Mouse (Mus musculus) ovary, postnatal 36 days (tissue): ENCODE results near the gene Cript.

Source experiments
- DNase-seq: peaks from one replicate; pipeline ENCODE4 v3.0.0; 2022; ENCODE audit warnings: low spot score, mixed read lengths

Cript gene

DNA sequence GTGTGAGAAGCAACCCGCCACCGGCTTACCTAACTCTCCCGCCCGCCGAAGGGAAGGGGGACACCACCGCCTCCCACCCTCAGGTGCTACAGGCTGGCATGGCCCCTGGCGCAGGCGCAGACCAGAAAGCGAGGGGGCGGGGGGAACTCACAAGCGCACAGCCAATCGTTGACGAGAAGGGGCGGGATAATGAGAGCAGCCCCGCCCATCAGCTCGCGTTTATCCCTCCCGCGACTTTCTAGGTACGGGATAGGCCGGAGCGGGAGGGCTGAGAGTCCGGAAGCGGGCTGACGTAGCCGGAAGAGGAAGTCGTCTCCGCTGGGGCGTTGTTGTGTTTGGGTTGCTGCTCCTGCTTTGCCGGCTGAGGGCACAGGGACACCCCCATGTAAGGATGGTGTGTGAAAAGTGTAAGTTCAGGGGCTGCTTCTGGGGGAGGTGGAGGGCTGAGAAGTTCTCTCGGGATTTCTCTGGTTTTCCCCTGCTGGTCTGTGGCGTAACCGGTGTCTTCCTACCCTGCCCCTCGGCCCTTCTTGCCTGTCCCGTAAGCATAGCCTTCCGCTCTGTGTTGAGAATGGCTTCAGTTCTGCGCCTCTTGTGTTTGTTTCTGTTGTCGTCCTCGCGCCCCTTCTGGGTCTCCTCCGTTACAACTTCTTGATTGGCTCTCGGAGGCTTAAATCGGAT, at the start of gene Cript, which contains the start of gene Pigf:
TSS of gene Cript (plus strand) at position 282 of the 681 bp plus-strand sequence.
TSS of gene Pigf (minus strand) at position 138 of the 681 bp plus-strand sequence.
- DNase-seq = peak; percentile 96

GRCm38 (mm10) chr17:86976387-86976786, 49.0 kb upstream of the Cript start:
- no peak for DNase-seq

- no peak for DNase-seq
Measured at GRCm38 (mm10) chr17:86978496-86978895, 46.9 kb upstream of the Cript start.

- DNase-seq = no peak
Measured at GRCm38 (mm10) chr17:86981205-86981604, 44.1 kb upstream of the Cript start.

DNA sequence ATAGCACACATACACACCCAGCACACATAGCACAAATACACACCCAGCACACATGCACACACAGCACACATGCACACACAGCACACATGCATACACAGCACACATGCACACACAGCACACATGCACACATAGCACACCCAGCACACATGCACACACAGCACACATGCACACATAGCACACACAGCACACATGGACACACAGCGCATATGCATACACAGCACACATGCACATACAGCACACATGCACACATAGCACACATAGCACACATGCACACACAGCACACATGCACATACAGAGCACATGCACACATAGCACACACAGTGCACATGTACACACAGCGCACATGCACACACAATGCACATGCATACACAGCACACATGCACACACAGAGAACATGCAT, 43.6 kb upstream of the Cript start:
- no peak for DNase-seq

GRCm38 (mm10) chr17:86982497-86982896, 42.9 kb upstream of the Cript start:
- no peak for DNase-seq

GRCm38 (mm10) chr17:86986449-86987138, 38.8 kb upstream of the Cript start:
- DNase-seq = no peak

GRCm38 (mm10) chr17:86988161-86988560, 37.2 kb upstream of the Cript start:
- DNase-seq = no peak

DNA sequence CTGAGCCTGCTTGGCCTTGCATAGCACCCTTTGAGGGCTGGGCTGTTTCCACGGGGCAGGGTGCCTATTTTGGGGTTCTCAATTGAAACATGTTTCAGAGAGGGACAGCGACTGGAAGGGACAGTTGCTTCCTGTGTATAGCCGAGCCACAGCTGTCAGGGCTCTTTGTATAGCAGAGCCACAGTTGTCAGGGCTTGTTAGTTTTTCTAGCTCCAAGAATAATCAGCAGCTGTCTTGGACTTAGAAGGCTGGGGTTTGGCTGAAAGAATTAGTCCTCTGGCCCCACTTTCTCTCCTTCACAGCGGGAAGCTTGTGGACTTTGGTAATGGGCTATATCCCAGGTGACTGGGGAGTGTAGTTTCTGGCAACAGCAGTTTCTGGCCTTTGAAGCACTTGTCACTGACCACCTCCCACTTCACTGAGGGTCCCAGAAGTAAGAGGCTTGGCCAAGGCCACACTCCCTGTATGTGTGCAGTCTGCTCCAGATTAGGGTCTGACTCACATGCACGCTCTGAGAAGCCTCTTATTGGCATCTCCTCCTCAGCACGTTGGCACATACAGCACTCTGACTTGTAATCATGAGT, 36.7 kb upstream of the Cript start:
- DNase-seq = no peak

GRCm38 (mm10) chr17:86991306-86991705, 34.0 kb upstream of the Cript start:
- no peak for DNase-seq

DNA sequence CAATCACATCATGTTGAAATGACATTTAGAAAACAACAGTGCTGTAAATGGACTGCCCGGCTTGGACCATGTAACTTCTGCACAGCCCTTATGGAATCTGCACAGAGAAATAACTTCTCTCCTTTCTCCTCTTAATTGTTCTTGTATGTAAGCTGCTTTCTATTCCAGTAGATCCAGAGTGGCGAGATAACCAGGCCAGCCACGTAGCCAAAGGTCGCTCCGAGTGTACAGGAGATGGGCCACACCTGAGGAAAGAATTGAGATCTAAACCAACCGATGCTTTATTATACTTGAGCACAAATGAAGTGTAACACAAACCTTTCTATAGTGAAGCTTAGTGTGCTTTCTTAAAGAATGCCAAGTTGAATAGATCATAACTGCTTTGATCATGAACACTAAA, 28.0 kb upstream of the Cript start:
- no peak for DNase-seq

- no peak for DNase-seq
Measured at GRCm38 (mm10) chr17:87008950-87009349, 16.4 kb upstream of the Cript start.

DNA sequence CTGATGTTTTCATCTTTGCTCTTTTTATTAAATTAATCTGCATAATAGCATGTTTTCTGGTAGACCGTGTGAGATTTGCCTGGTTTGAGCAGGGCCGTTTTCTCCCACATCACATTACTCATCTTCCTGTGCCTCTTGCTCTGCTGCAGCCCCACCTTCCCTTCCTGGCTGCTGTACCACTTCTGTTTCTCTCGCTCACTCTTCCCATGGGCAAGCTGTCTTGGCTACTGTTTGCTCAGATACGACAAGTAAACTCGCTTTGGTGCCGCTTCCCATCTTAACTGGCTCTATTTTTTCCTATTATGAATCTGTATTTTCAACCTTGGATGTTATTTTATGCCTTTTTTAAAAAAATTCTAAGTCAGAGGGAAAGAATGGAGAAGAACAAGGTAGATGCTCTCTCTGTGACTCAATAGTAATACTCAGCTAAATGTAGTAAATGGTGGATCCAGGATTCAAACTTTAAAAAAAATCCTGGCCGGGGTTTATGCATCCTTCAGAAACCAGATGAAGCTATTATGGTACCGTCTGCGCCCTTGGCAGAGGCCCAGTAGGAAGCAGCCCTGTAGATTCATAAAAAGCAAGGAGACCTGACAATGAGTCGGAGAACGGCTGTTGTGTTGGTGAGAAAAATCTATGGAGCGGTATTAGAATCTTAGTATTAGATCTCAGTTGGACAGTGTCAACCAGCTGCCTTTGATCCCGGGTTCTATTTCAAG, 13.9 kb upstream of the Cript start:
- DNase-seq = no peak

- no peak for DNase-seq
Measured at GRCm38 (mm10) chr17:87019692-87020091, 5.7 kb upstream of the Cript start.

DNA sequence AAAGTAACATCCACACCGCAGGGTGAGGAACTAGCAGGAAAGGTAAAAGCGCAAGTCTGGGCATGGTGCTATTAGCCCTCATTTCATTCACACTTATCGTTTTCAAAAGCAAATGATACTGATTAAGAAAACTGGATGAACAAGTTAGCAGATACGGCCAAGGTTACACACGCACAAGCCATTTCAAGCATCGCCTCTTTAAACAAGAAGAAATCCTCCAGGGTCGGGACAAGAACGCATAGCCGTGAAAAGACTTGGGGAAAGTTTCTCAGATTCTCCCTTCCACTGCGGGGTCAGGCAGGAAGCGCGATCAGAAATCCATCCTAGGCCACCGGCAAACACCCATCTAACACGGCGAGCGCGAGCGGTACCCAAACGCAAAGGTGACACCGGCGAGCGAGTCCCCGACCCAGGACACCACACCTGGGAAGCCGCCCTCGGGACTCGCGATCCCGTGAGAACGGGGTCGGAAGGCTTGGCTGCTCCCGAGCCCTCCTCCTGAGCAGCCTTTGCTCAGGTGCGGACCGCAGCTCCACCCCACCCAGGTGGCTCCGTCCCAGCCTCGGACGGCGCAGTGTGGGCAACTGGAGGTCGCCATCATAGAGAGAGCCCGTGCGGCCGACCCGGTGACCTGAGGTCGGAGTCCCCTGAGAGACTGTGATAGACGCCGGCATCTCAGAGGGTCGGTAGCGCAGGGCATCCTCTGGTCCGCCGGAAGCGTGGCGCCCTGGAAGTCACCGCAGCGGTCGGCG, 683 bp upstream of the Cript start:
- no peak for DNase-seq

DNA sequence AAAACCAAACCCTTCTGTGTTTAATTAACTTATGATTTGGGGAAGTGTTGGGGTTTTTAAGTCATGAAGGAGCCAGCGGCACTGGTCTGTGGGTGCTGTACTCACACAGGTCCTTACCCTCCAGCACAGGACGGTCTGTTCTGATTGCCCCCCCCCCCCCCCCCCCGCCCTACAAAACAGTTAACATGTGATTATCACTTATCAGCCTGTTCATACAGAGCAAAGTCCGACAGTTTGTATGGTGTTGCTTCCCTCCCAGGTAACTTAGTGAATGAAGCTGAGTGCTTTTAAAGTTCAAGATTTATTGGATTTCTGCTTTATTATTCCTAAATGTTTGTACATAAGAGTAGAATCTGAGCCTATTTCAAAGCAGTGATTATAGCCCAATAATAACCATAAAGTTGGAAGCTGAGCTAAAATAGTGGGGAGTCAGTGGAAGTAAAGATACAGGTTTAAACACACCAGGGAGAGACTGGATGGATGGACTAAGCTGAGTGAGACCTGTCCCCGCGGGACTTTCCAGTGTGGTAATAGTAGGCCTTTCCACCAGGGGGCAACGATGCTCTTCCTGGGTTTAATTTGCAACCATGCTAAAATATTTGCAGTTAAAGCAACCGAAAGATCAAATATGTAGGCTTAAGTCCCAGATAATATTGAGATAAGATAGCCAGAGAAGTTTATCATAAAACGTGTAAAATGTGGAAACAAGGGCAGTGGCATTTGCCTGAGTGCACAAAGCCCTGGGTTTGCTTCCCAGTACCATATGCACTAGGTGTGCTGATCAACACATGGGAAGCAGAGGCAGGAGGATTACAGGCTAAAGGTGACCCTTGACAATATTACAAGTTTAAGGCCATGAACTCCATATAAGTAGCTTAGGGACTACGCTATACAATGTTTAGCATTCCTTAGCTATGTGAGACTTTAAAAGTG, 11.1 kb downstream of the Cript start:
- no peak for DNase-seq

- DNase-seq = no peak
Measured at GRCm38 (mm10) chr17:87038496-87038895, 13.1 kb downstream of the Cript start.

DNA sequence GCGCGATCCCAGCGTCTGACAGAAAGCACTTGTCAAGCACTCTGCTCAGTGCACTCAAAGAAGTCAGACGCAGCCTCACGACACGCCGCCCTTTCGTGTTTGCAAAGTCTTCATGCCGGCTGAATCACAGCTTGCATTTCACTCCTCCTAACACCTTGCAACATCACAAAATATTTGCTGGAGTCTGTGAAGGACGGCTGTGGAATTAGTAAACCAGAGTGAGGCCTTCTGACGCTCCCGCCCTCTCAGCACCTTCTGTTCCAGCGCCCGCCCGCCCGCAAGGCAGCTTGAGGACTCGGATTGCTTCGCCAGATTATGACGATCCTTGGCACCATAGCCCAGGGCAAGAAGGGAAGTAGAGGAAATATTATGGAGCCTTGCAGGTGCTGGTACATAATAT, 16.4 kb downstream of the Cript start:
- DNase-seq = no peak

DNA sequence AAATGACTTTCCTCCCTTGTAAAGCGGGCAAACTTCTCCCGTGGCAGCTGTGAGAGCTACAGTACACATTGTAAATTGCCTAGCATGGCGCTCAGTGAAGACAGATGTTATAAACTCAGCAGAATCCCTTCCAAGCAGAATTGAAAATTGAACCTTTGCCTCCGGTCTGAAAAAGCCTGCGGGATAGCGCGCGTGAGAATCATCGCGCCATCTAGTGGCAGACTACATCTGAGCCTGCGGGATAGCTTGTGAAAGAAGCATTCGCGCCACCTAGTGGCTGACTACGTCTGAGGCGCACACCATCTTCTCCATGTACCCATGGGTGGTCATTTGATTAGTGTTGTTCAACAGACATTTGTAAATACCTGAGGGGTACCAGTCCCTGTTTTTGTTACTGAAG, 19.0 kb downstream of the Cript start:
- DNase-seq = peak; percentile 83

- DNase-seq = no peak
Measured at GRCm38 (mm10) chr17:87044796-87045195, 19.4 kb downstream of the Cript start.

- peak; percentile 29 for DNase-seq
Measured at GRCm38 (mm10) chr17:87049696-87050095, 24.3 kb downstream of the Cript start.
